Mouse (Mus musculus): ENCODE measurements around the gene Tmbim7. TPM values are rescaled to one million over a fixed set of nuclear protein-coding genes. Genes with fewer than 3 reads are reported as not detected.

Gene Tmbim7
- polyA plus RNA-seq, 1 experiment from 2014 or later = not detected

GRCm38 (mm10) chr5:3728820-3729219 is 77.8 kb downstream of the Tmbim7 start:
- Histone ChIP-seq H3K4me3 (replicated peaks) (no peak overlapping the region), H3K4me1 (no peaks in the 10 kb centered on the region), H3K9ac (no peak overlapping the region), H3K36me3 (peaks cover 5% of the 10 kb centered on the region; the same call in 1 of the 2 replicates), H3K27me3 (replicated peaks) (no peaks in the 10 kb centered on the region), H3K4me2 (no peak overlapping the region), H3K9me3 (no peaks in the 10 kb centered on the region), H3K27ac (no peak overlapping the region)
- 70% methylated on average over 5 of the region's 5 CpGs for WGBS
- ATAC-seq (ENCODE audit: insufficient read depth, low FRiP score, low read depth) = no peak

Small RNAs within 50 kb of the gene (microRNA-seq; reads per million reads assigned to microRNA genes)
- gene Gm22926 = not detected
- gene Gm26238 = not detected

Other genes starting within 250 kb of the Tmbim7 start
- 24.8 TPM in 2 replicates for gene Fam133b, start 107.3 kb upstream of the Tmbim7 start, polyA plus RNA-seq (2015; fragmentation: Nextera tagmentation; extraction: Ambion mirVana)
- 2.4 and 2.7 TPM in 2 replicates for gene 1700109H08Rik, start 79.6 kb upstream of the Tmbim7 start, polyA plus RNA-seq (2015; fragmentation: Nextera tagmentation; extraction: Ambion mirVana)
- gene Pex1, start 55.1 kb upstream of the Tmbim7 start, polyA plus RNA-seq (2015; fragmentation: Nextera tagmentation; extraction: Ambion mirVana) = 12.9 and 16.3 TPM in 2 replicates
- gene Rbm48, start 54.6 kb upstream of the Tmbim7 start, polyA plus RNA-seq (2015; fragmentation: Nextera tagmentation; extraction: Ambion mirVana) = 10.3 and 10.6 TPM in 2 replicates
- 56.0 and 59.3 TPM in 2 replicates for gene Gatad1, start 6.0 kb downstream of the Tmbim7 start, polyA plus RNA-seq (2015; fragmentation: Nextera tagmentation; extraction: Ambion mirVana)
- 9.1 and 10.6 TPM in 2 replicates for gene Ankib1, start 151.7 kb downstream of the Tmbim7 start, polyA plus RNA-seq (2015; fragmentation: Nextera tagmentation; extraction: Ambion mirVana)
- gene Krit1, start 152.0 kb downstream of the Tmbim7 start, polyA plus RNA-seq (2015; fragmentation: Nextera tagmentation; extraction: Ambion mirVana) = 37.5 and 39.3 TPM in 2 replicates
- 0.08 TPM in 1 of 2 replicates, not detected in the other for gene Lrrd1, start 194.0 kb downstream of the Tmbim7 start, polyA plus RNA-seq (2015; fragmentation: Nextera tagmentation; extraction: Ambion mirVana)
- 8.6 and 8.9 TPM in 2 replicates for gene Mterf1a, start 242.8 kb downstream of the Tmbim7 start, polyA plus RNA-seq (2015; fragmentation: Nextera tagmentation; extraction: Ambion mirVana)